Mouse (Mus musculus) frontal cortex, adult (tissue): Measurements from ENCODE around the gene Polg2.
"Not testable (repeated sequence)": the region's sequence is repeated elsewhere in the genome, so short reads cannot be mapped to it uniquely, and the experiment has no call there.

Experiments
- ATAC-seq: cut with Nextera tagmentation; 2 replicates; pipeline ENCODE4 v1.9.2; 2017; ENCODE audit warnings: mild to moderate bottlenecking, moderate library complexity, mixed read lengths; ENCODE audit not compliant: low TSS enrichment

Gene Polg2

DNA sequence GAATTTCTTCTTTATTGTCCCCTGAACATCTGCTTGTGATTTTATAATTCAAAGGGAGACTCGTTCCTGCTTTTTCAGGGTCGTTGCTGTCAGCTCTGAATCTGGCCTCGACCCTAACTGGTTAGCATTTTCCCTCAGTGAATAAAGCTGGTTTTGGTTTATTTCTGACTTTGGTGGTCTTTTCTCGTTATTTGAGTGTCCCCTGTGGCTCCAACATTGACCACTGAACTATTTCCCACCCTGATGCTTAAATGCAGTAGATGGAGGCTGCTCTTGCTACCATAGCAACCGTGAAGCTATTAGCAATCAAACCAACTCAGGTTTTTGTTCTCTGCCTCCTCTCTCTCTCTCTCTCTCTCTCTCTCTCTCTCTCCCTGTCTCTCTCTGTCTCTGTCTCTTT is 51.4 kb downstream of the Polg2 start:
- ATAC-seq, result no peak

DNA sequence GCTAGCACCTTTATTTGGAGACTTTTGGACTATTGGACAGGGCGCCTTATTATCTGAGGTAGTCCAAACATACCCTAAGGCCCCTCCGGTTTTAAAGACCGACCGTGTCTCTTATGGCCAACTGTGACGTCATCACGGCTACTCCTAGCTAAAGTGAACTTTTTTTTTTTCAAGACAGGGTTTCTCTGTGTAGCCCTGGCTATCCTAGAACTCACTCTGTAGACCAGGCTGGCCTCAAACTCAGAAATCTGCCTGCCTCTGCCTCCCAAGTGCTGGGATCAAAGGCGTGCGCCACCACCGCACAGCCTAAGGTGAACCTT is 54.5 kb downstream of the Polg2 start:
- ATAC-seq, result not testable (repeated sequence)

DNA sequence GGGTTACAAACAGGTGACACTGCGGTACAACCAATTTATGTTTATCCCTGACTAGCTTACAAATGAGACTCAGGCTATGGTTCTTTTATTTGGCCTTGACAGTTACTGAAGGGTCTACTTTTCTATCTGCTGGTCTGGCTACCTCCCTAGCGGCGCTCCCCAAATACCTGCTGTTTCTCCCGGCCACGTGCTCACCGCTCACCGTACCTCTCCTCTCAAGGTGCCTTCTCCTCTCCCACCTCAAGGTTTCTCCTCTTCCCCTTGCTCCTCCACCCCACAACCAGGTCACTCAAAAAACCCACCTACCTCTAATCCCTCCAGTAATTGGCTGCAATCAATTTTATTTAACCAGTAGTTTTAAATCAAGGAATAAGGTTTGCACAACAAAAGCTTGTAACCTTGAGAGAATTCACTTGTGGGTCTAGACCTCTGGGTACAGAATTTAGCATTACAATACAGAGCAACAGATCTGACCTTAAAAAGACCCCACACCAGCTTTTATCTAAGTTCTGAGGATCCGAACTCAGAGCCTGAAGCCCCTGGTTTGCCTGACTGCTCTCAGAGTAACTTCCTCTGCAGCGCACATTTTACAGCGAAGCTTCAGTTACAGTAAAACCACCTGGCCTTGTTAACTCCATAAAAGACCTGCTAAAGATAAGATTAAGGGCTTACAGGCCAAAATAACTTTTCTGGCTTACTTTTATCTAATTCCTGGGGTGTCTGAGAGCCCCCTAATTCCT is 55.0 kb downstream of the Polg2 start:
- no peak for ATAC-seq

DNA sequence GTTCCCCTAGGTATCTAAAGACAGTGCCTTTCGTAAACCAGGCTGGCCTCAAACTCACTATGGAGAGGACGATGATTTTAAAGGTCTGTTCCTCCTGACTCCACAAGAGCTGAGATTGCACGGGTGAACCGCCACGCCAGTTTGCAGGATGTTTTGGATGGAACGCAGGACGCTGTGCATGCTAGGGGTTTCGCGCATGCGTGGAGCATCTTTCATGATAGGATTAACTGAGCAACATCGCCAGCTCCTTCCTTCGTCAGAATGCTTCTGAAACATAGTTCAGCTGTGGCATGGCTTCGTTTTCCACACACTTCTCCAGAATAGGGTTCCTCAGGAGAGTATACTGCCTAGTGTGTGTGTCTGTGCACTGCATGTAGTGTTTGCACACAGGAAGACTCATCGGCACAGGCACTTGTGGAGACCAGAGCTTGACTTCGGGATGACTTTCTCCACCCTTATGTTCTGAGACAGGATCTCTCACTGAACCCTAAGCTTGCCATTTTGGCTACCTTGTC is 55.7 kb downstream of the Polg2 start:
- ATAC-seq, result no peak

DNA sequence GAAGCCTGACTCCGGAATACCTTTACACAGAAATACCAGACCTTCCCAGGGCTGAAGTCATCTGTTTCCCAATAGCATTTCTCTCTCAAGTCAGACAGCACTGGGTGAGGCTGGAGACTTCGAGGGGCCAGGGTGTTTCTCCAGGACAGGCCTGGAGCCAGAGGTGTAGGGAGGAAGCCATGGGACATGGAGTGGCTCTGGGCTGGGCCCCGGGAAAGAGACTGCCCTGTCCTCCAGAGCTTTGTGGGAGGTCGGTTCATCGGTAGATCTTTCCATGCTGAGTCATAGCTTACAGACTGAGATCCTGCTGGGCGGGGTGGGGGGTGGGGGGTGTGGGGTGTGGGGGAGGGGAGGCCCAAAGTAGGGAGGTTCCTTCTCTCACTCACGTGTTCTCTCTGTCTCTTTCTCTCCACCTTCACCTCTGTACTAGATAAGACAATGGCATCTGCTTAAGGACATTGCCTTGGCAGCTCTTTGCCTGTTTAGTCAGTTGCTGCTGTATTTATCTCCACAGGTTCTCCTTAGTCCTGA is 56.4 kb downstream of the Polg2 start:
- ATAC-seq, result no peak

DNA sequence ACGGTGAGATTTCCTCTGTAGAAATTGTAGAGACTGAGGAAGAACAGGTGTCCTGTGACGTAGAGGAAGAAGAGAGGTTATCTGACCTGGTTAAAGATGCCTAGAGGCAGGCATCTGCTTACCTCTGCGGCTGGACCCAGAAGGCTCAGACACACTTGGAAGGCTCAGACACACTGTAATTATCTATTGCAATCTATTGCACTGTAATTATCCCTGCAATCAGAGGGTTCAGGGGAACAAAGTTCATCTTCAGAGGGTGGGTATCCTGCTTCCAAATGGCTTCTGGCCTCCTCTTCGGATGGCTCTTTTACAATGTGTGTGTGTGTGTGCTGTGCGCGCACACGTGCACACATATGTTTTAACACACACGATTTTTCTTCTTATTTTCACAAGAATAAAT is 59.0 kb downstream of the Polg2 start:
- no peak for ATAC-seq
